ENCODE assay signal across 21 mouse cellular contexts in genomic region chr11:35655836-35656235, GRCm38 (mm10).
A peak's percentile ranks its signal among the peaks of the same experiment; 100 is the strongest.
DNase-seq lines count a peak whose midpoint lies in the region; ATAC-seq lines count a peak whose summit lies in the region.
"Had no signal": no experiment of that assay in that cellular context is flagged by ENCODE, and none has a peak within 500 bp of the region (broad histone marks: within the 10 kb centered on the region; RNA-seq: fewer than 3 reads in every experiment).

No protein-coding gene starts in this region.

- no peaks in the 10 kb centered on the region for H3K27me3 ChIP-seq in embryonic facial prominence, embryonic 10.5 days (replicated peaks; ENCODE audit: low read depth, poor library complexity, severe bottlenecking)
- no peaks in the 10 kb centered on the region for H3K27me3 ChIP-seq in embryonic facial prominence, embryonic 11.5 days (ENCODE audit: control insufficient read depth, insufficient read depth, low read length)
- H3K27me3 ChIP-seq: hindbrain, embryonic 12.5 days; hindbrain, embryonic 15.5 days had no signal

- no peaks in the 10 kb centered on the region for H3K9me3 ChIP-seq in embryonic facial prominence, embryonic 10.5 days
- no peaks in the 10 kb centered on the region for H3K9me3 ChIP-seq in embryonic facial prominence, embryonic 11.5 days (replicated peaks; ENCODE audit: control insufficient read depth, low read length)
- H3K9me3 ChIP-seq: forebrain, embryonic 12.5 days; forebrain, embryonic 15.5 days; hindbrain, embryonic 12.5 days; hindbrain, embryonic 15.5 days had no signal

- ATAC-seq in embryonic facial prominence, embryonic 11.5 days (replicated peaks; ENCODE audit: insufficient number of reproducible peaks, low FRiP score, low TSS enrichment, low read depth): no peak; the same call in 1 of the 2 replicates
- ATAC-seq in CD4-positive, CD25-positive, alpha-beta regulatory T cell, adult 4 months: no peak
- ATAC-seq: activated CD4-positive, CD25-positive, alpha-beta regulatory T cell, adult 4 months; forebrain, embryonic 15.5 days; intestine, postnatal 0 days had no signal

- H3K9ac ChIP-seq in embryonic facial prominence, embryonic 11.5 days (replicated peaks; ENCODE audit: low read length): no peak overlapping the region
- H3K9ac ChIP-seq: forebrain, embryonic 12.5 days; forebrain, embryonic 15.5 days; hindbrain, embryonic 12.5 days; hindbrain, embryonic 15.5 days had no signal

- H3K27ac ChIP-seq in embryonic facial prominence, embryonic 10.5 days (replicated peaks): peak overlapping the region; percentile 32; the same call in 1 of the 2 replicates
- no peak overlapping the region for H3K27ac ChIP-seq in embryonic facial prominence, embryonic 11.5 days (replicated peaks; ENCODE audit: low read depth, low read length)
- H3K27ac ChIP-seq: forebrain, embryonic 12.5 days; forebrain, embryonic 15.5 days; hindbrain, embryonic 12.5 days; hindbrain, embryonic 15.5 days had no signal

- peaks cover 20% of the 10 kb centered on the region for H3K36me3 ChIP-seq in embryonic facial prominence, embryonic 10.5 days (replicated peaks)
- H3K36me3 ChIP-seq in embryonic facial prominence, embryonic 11.5 days (replicated peaks; ENCODE audit: control insufficient read depth, insufficient read depth, low read depth, low read length): no peaks in the 10 kb centered on the region
- H3K36me3 ChIP-seq: forebrain, embryonic 12.5 days; forebrain, embryonic 15.5 days; hindbrain, embryonic 15.5 days had no signal

- no peak overlapping the region for H3K4me2 ChIP-seq in embryonic facial prominence, embryonic 11.5 days (ENCODE audit: low read depth, low read length)
- H3K4me2 ChIP-seq: forebrain, embryonic 12.5 days; forebrain, embryonic 15.5 days; heart, embryonic 11.5 days; hindbrain, embryonic 12.5 days; hindbrain, embryonic 15.5 days had no signal

- H3K4me1 ChIP-seq in embryonic facial prominence, embryonic 10.5 days: peaks cover 9% of the 10 kb centered on the region
- H3K4me1 ChIP-seq in embryonic facial prominence, embryonic 11.5 days (ENCODE audit: control insufficient read depth, insufficient read depth, low read length): no peaks in the 10 kb centered on the region
- H3K4me1 ChIP-seq: forebrain, embryonic 12.5 days; forebrain, embryonic 15.5 days; hindbrain, embryonic 12.5 days had no signal

- H3K4me3 ChIP-seq in embryonic facial prominence, embryonic 10.5 days: no peak overlapping the region
- no peak overlapping the region for H3K4me3 ChIP-seq in embryonic facial prominence, embryonic 11.5 days (ENCODE audit: low read depth, low read length)
- H3K4me3 ChIP-seq: erythroblast, embryonic 14.5 days; forebrain, embryonic 12.5 days; forebrain, embryonic 15.5 days; hindbrain, embryonic 12.5 days; hindbrain, embryonic 15.5 days had no signal

- peak; percentile 58 for DNase-seq in embryonic facial prominence, embryonic 10.5 days (ENCODE audit: low spot score)
- DNase-seq in embryonic facial prominence, embryonic 11.5 days (ENCODE audit: low spot score): peak; percentile 70
- peak; percentile 30 for DNase-seq in forelimb bud, embryonic 11.5 days (ENCODE audit: low read depth, low spot score)
- no peak for DNase-seq in layer of hippocampus, adult 18-20 months (ENCODE audit: low spot score in 2 of 2)
- DNase-seq in cerebellum, postnatal 36 days: no peak
- DNase-seq: adrenal gland, adult 8-10 months; adrenal gland, postnatal 25 days; cerebellum, adult 11-12 months; cerebellum, adult 8-10 months; cerebellum, postnatal 10 days; gastrocnemius, postnatal 14 days; heart, adult 11 months had no signal

Comparison
In these comparisons a context has a peak if more than half of its experiments do, and no peak if none do; other contexts are left out.
1. DNase-seq: peak in embryonic facial prominence, embryonic 10.5 days (single experiment), embryonic facial prominence, embryonic 11.5 days (single experiment) and forelimb bud, embryonic 11.5 days (single experiment); none in layer of hippocampus, adult 18-20 months (0 of 2) and cerebellum, postnatal 36 days (0 of 2).